Mouse (Mus musculus) yolk sac, embryonic 10.5 days (tissue): ENCODE measurements around the gene Cln5.

ENCODE experiments used
- DNase-seq: peaks from one replicate; pipeline ENCODE4 v3.0.0-alpha.2; 2017; ENCODE audit warnings: low spot score

The Cln5 gene

DNA sequence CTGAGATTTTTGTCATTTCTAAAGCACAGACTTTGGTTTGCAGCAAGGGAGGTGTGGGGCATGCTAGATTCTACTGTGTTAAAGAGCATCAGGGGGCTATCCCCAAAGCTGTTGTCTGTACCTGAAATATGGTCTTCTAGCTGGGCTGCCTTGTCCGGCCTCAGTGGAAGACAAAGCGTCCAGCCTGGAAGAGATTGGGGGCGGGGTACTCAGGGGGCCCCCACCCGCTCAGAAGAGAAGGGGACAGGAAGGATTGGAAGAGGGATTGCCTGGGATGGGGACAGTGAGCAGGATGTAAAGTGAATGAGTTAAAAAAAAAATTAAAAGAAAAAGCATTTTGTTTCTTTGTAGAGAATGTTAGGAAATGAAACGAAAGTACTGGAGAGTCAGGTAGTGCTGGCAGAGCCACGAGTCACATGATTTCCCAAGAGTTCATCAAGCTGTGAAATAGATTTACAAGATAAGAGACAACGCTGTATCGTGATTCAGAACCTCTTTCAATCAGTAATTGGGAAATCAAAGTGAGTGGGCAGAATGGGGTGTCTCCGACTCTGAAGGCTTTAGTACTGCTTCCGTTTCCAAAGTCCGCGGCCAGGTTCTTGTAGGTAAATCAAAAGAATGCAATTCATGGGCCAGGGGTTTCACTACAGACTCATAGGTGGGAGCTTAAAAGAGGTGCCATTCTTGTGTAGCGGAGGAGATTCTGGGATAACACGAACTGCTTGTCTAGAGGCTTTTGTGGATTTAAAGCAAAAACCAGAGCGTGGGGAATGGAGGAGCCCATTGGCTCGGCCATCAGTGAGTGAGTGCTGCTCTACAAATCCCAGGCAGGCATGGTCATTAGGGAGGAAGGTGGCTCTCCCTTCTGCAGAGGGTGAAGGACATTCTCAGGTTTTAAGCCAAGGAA lies 8.2 kb downstream of the Cln5 start:
- no peak for DNase-seq

DNA sequence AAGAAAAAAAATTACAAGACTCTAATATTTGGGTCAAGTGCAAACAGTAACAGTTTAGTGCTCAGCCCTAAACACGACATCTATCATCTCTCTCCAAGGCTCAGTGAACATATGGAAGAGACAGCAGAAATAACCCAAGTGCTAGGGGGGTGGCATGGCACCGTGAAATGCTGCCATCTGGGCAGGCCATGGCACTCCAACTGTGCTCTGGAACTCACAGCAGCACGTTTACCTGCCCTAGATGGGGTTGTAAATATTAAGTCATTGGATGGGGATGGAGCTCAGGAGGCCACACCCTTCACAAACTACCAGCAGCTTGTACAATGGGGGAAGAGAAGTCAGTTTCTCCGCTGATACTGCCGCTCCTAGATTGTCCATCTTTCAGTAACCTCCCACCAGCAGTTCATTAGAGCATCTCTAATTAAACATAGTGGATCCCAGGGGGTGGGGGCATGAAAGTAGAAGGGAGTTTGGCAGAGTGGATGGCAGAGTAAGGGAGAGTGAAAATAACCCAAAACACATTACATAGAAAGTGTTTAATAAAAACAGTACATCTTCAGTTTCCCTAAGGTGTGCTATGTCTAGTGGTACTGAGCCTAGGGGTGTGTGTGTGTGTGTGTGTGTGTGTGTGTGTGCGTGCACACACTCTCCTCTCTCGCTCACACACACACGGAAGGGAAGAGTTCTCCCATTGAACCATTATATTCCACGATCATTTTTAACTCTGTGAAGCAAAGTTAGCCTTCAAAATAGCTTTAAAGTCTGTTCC lies 9.4 kb downstream of the Cln5 start:
- no peak for DNase-seq

DNA sequence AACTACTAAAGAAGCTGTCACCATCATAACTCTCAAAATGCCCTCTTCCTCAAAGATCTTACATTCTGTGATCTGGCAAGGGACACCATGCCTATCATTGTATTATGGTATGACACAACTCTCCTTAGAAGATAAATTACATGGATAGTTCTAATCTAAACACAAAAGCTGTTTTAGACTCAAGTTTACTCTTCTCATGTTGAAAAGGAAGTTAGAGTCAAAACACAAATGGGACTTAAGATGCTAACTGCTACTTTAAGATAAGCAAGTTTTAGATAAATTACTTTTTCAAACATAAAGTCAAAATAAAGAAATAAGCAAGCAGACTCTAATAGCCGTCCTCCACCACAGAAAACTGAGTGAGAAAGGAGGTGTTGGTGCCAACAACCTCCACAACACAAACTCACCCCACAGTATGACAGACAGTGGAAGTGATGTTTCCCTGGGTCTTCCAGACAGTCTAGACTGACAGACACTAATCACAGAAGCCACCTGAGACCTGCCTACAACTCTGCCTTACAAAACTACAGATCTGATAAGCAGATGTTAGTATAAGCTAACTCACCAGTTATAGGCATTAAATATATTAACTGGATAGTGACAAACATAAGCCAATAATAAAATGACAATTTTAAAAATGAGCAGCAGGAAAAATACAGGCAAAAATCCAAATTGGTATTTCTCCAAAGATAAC lies 16.0 kb downstream of the Cln5 start:
- no peak for DNase-seq

DNA sequence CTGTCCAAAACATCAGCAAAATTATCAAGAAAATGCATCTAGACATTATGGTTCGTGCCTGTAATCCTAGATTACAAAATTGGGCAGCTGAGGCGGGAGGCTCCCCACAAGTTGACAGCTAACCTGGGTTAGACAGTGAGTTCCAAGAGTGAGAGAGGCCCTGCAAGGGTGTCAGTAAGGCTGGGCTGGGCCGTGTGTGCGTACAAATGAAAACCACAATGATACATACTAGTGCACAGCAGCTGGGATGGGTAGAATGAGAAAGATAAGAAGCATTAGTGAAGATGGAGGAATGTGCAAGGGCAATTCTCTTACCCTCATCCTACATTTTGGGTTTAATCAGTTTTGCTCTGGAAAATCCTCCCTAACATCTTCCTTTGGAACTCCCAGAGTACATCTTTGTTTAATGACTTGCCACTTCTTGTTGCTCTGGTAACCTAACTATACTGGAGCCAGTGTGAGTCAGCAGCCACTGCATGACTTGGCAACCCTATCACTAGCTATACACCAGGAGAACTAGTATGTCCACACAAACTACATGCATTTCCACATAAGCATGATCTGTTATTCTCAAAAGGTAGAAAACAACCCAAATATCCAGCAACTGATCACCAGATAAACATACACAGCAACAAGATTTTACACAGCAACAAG lies 16.8 kb downstream of the Cln5 start:
- DNase-seq, result no peak

DNA sequence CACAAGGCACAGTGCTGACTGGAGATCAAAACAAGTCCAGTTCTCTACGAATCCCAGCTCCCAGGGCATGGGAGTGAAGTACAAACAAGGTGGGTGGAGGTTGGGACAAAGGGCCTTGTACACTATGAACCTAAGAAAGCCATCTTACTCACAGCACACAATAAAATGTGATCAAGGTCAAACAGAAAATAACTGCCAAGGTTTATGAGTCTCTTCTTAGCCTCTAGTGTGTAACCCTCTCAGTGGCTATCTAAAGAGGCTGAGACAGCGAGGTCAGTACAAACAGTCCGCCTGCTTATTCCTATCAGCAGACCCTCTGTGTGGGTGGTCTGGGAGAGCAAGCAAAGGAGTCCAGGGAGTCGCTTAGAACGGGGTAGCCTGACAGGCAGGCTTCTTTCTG lies 17.8 kb downstream of the Cln5 start:
- no peak for DNase-seq

DNA sequence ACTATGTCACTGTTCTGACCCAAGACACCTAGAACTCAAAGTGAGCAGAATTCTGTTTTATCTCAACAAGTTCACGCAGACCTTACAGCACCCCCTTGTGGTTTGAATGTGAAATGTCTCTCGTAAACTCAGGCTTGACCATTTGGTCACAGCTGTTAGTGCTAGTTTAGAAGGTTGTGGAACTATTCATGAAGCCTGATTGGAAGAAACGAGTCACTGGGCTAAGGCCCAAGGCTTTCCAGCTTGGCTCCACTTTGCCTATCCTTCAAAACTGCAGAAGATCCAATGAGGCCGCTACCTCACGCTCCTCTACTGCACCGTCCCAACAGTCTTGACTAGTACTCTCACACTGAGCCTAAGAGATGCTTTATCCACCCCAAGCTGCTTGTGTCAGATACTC lies 18.6 kb downstream of the Cln5 start:
- no peak for DNase-seq

DNA sequence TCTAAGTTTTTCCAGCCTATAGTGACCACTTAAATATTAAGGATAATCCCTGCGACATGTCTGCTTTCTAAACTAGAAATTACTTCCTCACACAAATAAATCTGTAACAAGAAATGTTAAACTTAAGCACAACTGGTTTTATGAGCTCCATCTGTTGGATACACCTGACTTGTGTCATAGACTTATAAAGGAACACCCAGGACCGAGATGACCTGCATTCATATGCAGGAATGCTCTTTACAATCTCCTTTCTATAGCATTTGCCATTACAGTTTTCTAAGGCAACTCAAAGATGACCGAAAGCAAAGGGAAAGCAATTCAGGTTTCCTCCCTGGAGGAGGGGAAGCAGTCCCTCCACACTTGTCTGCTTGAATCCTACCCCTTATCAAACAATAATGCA lies 23.2 kb downstream of the Cln5 start:
- no peak for DNase-seq

DNA sequence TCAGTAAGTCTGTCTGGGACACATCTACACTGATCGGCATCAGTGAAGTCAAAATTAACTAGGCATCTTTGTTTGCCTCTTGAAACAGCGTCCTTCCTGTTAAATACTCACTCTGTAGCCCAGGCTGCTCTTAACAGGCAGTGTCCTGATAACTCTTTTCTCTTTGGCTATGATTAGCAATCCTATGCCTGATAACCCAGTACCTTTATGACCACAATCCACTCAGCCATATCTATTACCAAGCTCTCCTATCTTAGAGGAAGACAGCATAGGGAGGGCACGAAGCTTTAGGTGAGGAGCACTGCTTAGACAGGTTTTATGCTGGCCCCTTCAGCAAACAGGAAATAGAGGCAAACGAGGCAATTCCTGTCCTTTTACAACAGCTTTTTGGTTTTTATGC lies 23.7 kb downstream of the Cln5 start:
- DNase-seq, result no peak

DNA sequence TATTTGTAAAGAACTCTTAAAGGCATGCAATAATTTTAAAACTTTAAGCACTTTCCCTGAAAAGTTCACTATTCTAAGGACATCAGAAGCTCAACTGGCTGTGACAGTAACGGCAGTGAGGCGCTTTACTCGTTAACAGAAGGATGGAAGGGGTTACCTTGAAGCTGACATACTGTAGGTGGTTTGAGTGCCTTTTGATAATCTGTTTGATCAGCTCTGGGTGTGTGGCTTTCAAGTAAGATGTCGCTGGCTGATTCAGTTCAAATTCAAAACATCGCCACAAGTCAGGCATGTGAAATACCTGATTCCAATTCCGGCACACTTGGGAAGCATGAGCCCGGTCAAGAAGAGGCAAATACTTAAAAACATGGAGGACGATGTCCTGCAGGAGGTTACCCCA lies 25.0 kb downstream of the Cln5 start:
- DNase-seq, result no peak

DNA sequence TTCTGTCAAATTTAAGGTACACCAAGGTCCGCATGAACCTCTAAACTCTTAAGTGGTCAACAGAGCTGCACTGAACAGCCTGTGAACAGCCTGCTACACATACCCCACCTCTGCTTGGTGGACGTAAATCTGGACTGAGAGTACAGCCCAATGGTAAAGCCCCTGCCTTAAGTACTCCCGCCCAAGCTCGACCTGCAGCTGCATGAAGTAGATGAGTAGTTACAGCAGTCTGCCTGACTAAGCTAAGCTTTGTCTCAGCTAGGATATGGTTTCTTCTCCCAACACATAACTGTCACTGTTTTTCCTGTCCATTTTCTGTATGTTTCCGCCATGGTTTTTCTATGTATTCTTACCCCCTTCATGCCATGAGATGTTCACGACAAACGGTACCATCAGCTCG lies 25.8 kb downstream of the Cln5 start:
- DNase-seq, result no peak

DNA sequence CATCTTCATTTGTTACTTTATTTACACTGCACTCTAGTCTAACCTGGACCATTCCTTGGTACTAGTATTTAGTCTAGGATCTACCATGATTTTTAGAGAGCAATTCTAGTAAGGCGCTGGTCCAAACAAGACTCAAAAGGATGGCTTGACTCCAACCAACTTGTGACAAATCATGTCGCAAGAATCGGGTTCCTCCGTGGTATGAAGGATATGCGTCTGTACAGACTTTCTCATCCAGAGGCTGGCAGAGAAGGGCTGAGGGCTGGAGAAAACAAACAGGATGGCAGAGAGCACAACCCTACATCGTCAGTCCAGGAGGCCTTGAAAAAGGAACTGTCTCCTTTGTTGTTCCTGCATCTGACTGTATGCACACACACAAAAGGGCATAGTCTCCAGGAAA lies 26.6 kb downstream of the Cln5 start:
- no peak for DNase-seq

DNA sequence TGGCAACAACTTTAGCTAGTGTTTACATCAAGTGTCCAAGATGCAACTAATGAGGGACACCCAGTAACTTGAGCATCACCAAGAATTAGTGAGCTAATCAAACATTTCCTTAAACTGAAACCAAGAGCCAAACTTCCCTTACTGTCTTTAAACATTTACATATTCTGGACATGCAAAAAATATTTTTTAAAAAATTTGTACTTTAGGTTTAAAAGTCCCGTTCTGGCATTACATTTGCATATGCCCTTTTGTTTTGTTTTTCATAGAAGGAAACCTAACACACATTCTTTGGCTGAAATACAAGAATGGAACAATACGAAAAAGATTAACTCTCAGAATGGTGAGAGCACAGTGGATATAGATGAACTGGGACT lies 28.2 kb downstream of the Cln5 start:
- no peak for DNase-seq

DNA sequence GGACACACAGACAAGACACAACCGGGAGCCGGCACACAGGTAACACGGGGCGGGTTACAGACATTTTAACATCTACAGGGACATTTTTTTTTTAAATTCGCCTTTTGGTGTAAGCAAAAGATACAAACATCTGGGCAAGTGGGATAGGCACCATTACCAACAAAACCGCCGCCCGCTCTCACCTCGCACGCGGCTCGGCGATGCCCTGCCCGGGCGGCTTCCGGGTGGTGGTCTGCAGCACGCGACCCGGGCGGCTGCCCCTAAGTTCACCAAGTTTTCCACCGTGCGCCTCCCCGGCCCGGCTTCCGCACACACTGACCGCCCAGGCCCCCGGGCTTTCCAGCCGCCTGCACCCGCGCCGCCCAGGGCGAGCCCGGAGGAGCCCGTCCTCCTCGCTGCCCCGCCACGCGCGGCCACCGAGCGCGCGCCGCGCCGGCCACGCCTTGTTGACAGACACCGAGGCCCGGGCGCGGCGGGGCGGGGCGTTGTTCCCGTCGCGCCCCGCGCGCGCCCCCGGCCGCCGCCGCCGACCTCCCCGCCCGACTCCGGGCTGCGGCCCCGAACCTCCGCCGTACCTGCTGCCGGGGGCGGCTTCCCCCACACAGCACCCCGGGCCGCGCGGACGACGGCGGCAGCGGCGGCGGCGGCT lies 28.7 kb downstream of the Cln5 start:
- DNase-seq, result peak; percentile 84

DNA sequence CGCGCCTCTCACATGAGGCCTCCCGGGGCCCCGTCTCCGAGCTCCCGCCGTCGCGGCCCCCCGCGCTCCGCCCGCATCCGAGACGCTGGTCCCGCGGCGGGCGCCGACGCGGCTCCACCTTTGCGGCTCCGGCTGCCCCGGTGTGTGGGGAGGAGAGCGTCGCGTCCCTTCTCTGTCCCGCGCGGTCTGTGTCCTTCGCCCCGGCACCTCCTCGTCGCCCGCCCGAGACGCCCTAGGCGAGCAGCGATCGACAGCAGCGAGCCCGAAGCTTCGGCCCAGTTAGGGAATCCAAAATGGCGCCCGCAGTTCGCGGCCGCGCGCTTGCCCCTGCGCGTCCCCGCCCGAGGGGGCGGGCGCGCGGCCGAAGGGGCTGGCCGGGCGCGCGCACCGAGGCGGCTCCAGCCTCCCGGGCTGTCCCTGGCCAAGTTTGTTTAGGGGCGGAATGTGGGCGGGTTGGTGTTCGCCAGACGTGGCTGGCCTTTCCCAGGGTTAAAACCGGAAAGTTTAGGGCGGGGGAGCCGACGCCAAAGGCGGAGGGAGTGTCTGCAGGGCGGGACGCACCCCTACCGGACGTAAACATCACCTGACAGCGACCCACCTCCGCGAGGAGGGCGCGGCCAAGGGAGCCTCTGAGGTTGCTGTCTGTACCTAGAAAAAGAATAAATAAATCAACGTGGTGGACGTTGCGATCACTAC lies 29.4 kb downstream of the Cln5 start, which contains the start of gene Fbxl3:
Fbxl3 (minus strand) TSS at position 329 of the 696 bp plus-strand sequence.
- peak; percentile 97 for DNase-seq

DNA sequence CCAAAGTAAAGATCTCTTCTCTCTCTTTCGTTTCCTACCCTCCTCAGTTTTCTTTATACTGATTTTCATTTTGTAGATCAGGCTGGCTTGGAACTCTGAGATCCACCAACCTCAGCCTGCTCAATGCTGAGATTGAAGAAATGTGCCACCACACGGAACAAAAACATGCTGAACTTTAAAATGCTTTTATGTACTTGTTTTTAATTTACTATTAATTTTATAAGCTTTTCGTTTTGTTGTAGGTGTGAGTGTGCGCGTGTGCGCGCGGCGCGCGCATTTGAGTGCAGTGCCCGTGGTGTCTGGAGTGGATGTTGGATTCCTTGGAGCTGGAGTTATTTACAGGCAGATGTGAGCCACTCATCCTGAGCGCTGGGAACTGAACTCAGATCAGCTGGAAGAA lies 30.3 kb downstream of the Cln5 start:
- no peak for DNase-seq

DNA sequence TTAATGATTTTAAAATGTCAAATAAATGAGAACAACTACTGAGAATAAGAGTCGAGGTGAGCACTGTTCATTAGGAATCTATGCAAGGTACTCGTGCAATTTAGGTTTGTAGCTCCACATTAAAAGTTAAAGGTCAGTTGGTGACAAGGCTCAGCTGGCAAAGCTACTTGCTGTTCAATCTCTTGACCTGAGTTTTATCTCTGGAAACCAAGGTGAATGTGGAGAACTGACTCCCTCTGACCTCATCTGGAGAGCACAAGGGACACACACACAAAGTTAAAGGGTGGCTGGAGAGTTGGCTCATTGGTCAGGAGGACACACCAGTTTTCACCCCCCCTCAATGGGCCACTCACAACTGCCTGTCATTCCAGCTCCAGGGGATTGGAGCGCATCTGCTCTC lies 31.2 kb downstream of the Cln5 start:
- DNase-seq, result no peak

DNA sequence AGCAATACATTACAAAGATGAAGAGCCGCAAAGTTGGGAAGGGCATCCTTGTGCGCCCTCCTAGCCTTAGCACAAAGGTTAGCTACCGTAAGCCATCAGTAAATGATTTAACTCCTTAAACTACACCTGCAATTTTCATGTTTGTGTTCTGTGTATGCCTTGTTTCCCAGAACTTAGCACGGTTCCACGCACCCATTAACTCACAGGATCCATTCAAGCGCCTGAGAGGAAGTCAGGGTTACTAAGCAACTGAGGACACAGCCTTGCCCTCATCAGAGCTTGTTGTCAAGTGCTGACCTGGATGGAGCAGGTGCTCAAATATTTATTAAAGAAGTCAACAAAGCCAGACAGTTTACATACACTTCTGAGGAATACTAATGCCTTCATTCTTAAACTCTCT lies 32.2 kb downstream of the Cln5 start:
- DNase-seq, result peak; percentile 64

DNA sequence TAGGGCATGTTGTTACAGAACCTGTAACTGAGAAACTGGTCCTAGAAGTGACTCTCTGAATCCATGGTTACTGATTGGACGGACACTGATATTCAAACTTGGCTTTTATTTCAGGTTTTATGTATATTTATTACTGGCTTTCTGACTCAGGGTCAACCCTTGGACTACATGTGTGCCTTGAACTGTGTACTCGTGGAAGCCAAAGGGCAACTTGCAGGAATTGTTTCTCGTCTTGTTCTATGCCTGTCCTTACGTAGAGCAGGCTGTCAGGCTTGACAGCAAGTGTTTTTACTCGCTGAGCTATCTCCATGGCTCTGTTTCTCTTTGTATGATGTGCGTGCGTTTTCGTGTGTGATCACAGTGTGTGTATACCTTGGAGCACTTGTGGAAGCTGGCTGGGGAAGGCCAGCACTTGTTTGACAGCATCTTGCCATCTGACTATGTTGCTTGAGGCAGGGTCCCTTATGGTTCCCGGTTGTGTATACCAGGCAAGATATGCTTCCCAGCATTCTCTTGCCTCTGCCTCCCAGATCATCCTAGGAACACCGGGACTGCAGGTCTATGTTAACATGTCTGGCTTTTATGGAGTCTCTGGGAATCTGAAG lies 32.8 kb downstream of the Cln5 start:
- peak; percentile 45 for DNase-seq

DNA sequence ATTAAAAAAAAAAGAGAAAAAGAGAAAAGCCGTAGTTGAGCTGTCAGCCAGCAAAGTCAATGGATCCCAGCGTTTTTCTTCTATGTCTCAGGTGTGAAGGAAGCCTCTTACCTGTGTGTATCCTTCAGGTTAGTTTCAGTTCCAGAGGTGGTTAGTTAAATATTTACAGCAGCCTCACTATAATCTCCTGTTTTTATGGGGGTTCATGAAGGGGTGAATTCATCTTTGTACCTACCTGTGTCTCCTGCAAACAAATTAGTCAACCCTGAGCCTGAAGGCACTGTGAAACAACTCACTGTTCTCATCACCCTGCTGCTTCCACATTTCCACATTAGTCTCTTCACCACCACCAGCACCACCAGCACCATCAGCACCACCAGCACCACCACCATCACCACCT lies 36.3 kb downstream of the Cln5 start:
- no peak for DNase-seq

DNA sequence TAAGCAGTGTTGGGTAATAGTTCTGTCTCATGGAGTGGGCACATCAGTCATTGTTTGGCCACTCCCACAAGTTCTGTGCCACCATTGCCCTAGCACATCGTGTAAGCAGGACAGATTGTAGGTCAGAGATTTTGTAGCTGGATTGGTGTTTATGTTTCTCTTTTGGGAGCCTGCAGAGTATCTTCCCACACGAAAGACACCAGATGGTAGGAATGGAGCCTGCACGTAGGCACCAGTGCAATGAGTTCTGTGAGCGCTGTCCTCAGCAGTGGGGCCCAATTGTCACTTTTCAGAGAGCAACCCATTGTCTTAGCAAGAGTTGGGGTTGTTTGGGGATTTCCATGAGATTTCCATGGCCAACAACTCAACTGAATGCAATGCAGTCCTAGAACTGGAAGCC lies 40.0 kb downstream of the Cln5 start:
- DNase-seq, result no peak
